Mouse (Mus musculus) E14TG2a.4 (cell line): Measurements from ENCODE around the gene Sema6d.

Source experiments
- CTCF ChIP-seq: conservative IDR thresholded peaks from 2 replicates; pipeline ENCODE4 v1.5.1; 2014; ENCODE audit warnings: low read length
- NANOG ChIP-seq: IDR thresholded peaks from 2 replicates; pipeline ENCODE4 v1.6.1; 2014; ENCODE audit warnings: borderline replicate concordance, low read length, mixed read lengths
- POU5F1 ChIP-seq: IDR thresholded peaks from 2 replicates; pipeline ENCODE4 v1.6.1; 2014; ENCODE audit warnings: low read length, borderline replicate concordance

- TF ChIP-seq CTCF: no peak
- TF ChIP-seq POU5F1: no peak
- TF ChIP-seq NANOG: no peak
Measured at GRCm38 (mm10) chr2:124397304-124397703, 307.5 kb downstream of the Sema6d start.
